ENCODE assay signal across 8 mouse cellular contexts in genomic region chr16:26581048-26581912, GRCm38 (mm10). TPM values are rescaled to one million over a fixed set of nuclear protein-coding genes. Genes with fewer than 3 reads are reported as not detected.
DNase-seq lines count a peak whose midpoint lies in the region; ATAC-seq and TF ChIP-seq lines count a peak whose summit lies in the region.

Gene Il1rap (plus strand): TSS chr16:26581704.

- DNase-seq in brain, embryonic 14.5 days (ENCODE audit: low read depth), result peak; percentile 94
- peak; percentile 95 for DNase-seq in heart, embryonic 10.5 days (ENCODE audit: low spot score)
- peak; percentile 91 for DNase-seq in midbrain, postnatal 0 days (ENCODE audit: low spot score)
- peak; percentile 76 to 90 for DNase-seq in spleen, postnatal 10 days (ENCODE audit: low spot score in 2 of 2)

- no peaks in the 10 kb centered on the region for H3K79me2 ChIP-seq in C2C12 (ENCODE audit: control insufficient read depth, insufficient read depth)

- peak within 1 kb of the TSS; percentile 82 for H3K27ac ChIP-seq in heart, embryonic 10.5 days
- H3K27ac ChIP-seq in kidney, embryonic 15.5 days, result peak within 1 kb of the TSS; percentile 73
- peak within 1 kb of the TSS; percentile 69 for H3K27ac ChIP-seq in limb, embryonic 15.5 days
- peak within 1 kb of the TSS; percentile 26; the same call in 1 of the 2 replicates for H3K27ac ChIP-seq in midbrain, postnatal 0 days (ENCODE audit: low read depth, low read length)

- peak within 1 kb of the TSS; percentile 52 for H3K4me3 ChIP-seq in C2C12 (ENCODE audit: insufficient read depth, poor library complexity, severe bottlenecking)
- H3K4me3 ChIP-seq in heart, embryonic 10.5 days, result peak within 1 kb of the TSS; percentile 70
- H3K4me3 ChIP-seq in kidney, embryonic 15.5 days (replicated peaks), result peak within 1 kb of the TSS; percentile 66
- peak within 1 kb of the TSS; percentile 70 for H3K4me3 ChIP-seq in limb, embryonic 15.5 days
- H3K4me3 ChIP-seq in midbrain, postnatal 0 days (ENCODE audit: low read depth, low read length), result peak within 1 kb of the TSS; percentile 66

- H3K36me3 ChIP-seq in C2C12 (ENCODE audit: control insufficient read depth, insufficient read depth), result no peaks in the 10 kb centered on the region
- no peaks in the 10 kb centered on the region for H3K36me3 ChIP-seq in heart, embryonic 10.5 days
- H3K36me3 ChIP-seq in kidney, embryonic 15.5 days, result no peaks in the 10 kb centered on the region
- H3K36me3 ChIP-seq in limb, embryonic 15.5 days, result no peaks in the 10 kb centered on the region
- H3K36me3 ChIP-seq in midbrain, postnatal 0 days (ENCODE audit: insufficient read depth, low read length), result no peaks in the 10 kb centered on the region

- no peaks in the 10 kb centered on the region for H3K4me1 ChIP-seq in heart, embryonic 10.5 days
- peaks cover 6% of the 10 kb centered on the region for H3K4me1 ChIP-seq in kidney, embryonic 15.5 days
- H3K4me1 ChIP-seq in limb, embryonic 15.5 days, result 0 out of 2 replicates have a peak, but pooled peaks cover 5% of the 10 kb centered on the region
- H3K4me1 ChIP-seq in midbrain, postnatal 0 days (ENCODE audit: insufficient read depth, low read length), result no peaks in the 10 kb centered on the region

- 3% methylated on average over 51 of the region's 51 CpGs for WGBS in heart, embryonic 10.5 days
- WGBS in kidney, embryonic 15.5 days, result 3% methylated on average over 51 of the region's 51 CpGs
- 3% methylated on average over 51 of the region's 51 CpGs for WGBS in limb, embryonic 15.5 days
- 3% methylated on average over 50 of the region's 51 CpGs for whole genome bisulfite sequencing in midbrain, postnatal 0 days

- peak within 1 kb of the TSS; percentile 54 for H3K9ac ChIP-seq in kidney, embryonic 15.5 days
- peak within 1 kb of the TSS; percentile 42 for H3K9ac ChIP-seq in limb, embryonic 15.5 days
- peak within 1 kb of the TSS; percentile 62 for H3K9ac ChIP-seq in midbrain, postnatal 0 days (replicated peaks; ENCODE audit: low read length, poor library complexity, severe bottlenecking)

- H3K79me3 ChIP-seq in C2C12 (ENCODE audit: low read depth), result no peaks in the 10 kb centered on the region

- TF ChIP-seq CTCF in C2C12 (IDR thresholded peaks at IDR 0.05; ENCODE audit: control insufficient read depth, insufficient read depth, insufficient read length), result no peak
- no peak for TF ChIP-seq CTCF in brain, embryonic 14.5 days (IDR thresholded peaks at IDR 0.05; ENCODE audit: borderline replicate concordance, extremely low read depth, insufficient read depth, insufficient read length)
- TF ChIP-seq CTCF in midbrain, postnatal 0 days (IDR thresholded peaks at IDR 0.05), result peak; percentile 2; the same call in 1 of the 2 replicates

- H3K4me2 ChIP-seq in kidney, embryonic 15.5 days, result peak within 1 kb of the TSS; percentile 87
- H3K4me2 ChIP-seq in limb, embryonic 15.5 days, result peak within 1 kb of the TSS; percentile 85
- H3K4me2 ChIP-seq in midbrain, postnatal 0 days (ENCODE audit: low read depth, low read length, poor library complexity, severe bottlenecking), result peak within 1 kb of the TSS; percentile 87

- peak within 1 kb of the TSS; percentile 76 for H3ac ChIP-seq in C2C12 (ENCODE audit: control insufficient read depth, insufficient read length, low read depth)

- ATAC-seq in erythroblast, adult 5-6 weeks (replicated peaks; ENCODE audit: low FRiP score, poor library complexity, severe bottlenecking), result peak; percentile 97
- ATAC-seq in kidney, embryonic 15.5 days (replicated peaks; ENCODE audit: low FRiP score), result peak; percentile 98
- ATAC-seq in limb, embryonic 15.5 days (ENCODE audit: insufficient number of reproducible peaks, low FRiP score, low TSS enrichment, low read depth), result peak; percentile 95
- peak; percentile 95 for ATAC-seq in midbrain, postnatal 0 days (ENCODE audit: low FRiP score)

- H3K9me3 ChIP-seq in heart, embryonic 10.5 days, result no peaks in the 10 kb centered on the region
- no peaks in the 10 kb centered on the region for H3K9me3 ChIP-seq in kidney, embryonic 15.5 days (replicated peaks)
- no peaks in the 10 kb centered on the region for H3K9me3 ChIP-seq in limb, embryonic 15.5 days
- H3K9me3 ChIP-seq in midbrain, postnatal 0 days (ENCODE audit: low read length), result no peaks in the 10 kb centered on the region

- no peaks in the 10 kb centered on the region for H3K27me3 ChIP-seq in C2C12 (ENCODE audit: control insufficient read depth, insufficient read depth, insufficient read length)
- peaks cover 7% of the 10 kb centered on the region; the same call in 1 of the 2 replicates for H3K27me3 ChIP-seq in heart, embryonic 10.5 days (ENCODE audit: insufficient read depth, poor library complexity, severe bottlenecking)
- peaks cover 10% of the 10 kb centered on the region for H3K27me3 ChIP-seq in kidney, embryonic 15.5 days
- H3K27me3 ChIP-seq in limb, embryonic 15.5 days, result peaks cover 6% of the 10 kb centered on the region; the same call in 1 of the 2 replicates
- no peaks in the 10 kb centered on the region for H3K27me3 ChIP-seq in midbrain, postnatal 0 days (ENCODE audit: insufficient read depth, low read length)

- TF ChIP-seq POLR2A in brain, embryonic 14.5 days (IDR thresholded peaks at IDR 0.05; ENCODE audit: borderline replicate concordance, extremely low read depth, insufficient read depth, insufficient read length, poor library complexity, severe bottlenecking), result peak; percentile 22; the same call in 1 of the 2 replicates

TF ChIP-seq in C2C12, 6 proteins besides CTCF, POLR2A, EP300 and RAD21:
- TF ChIP-seq CEBPB (IDR thresholded peaks at IDR 0.05; ENCODE audit: low read depth), result no peak
- TF ChIP-seq MAX (IDR thresholded peaks at IDR 0.05), result peak; percentile 82

RNA-seq across cellular contexts. Expression of gene Il1rap, which starts in this region (rescaled TPM):
- polyA plus RNA-seq in C2C12 (2012; fragmentation: generic; extraction: Trizol), result 1.5 TPM
- 4.0 and 6.7 TPM in 2 replicates for polyA plus RNA-seq in brain, embryonic 14.5 days (2012; rRNA removed)
- total RNA-seq in erythroblast, adult 5-6 weeks (2015; ENCODE audit: low replicate concordance), result 4.4 and 10.2 TPM in 2 replicates
- 3.1 and 4.6 TPM in 2 replicates for total RNA-seq in erythroblast, adult 5-6 weeks (2017; ENCODE audit: low replicate concordance)
- polyA plus RNA-seq in heart, embryonic 10.5 days (2016; fragmentation: Nextera tagmentation; extraction: Ambion mirVana), result 5.2 and 7.4 TPM in 2 replicates
- 11.1 and 11.2 TPM in 2 replicates for polyA plus RNA-seq in kidney, embryonic 15.5 days (2015; fragmentation: Nextera tagmentation; extraction: Ambion mirVana)
- 9.9 and 10.1 TPM in 2 replicates for polyA plus RNA-seq in limb, embryonic 15.5 days (2015; fragmentation: Nextera tagmentation; extraction: Ambion mirVana)
- 10.5 and 13.9 TPM in 2 replicates for total RNA-seq in midbrain, postnatal 0 days (2014; rRNA removed)
- polyA plus RNA-seq in midbrain, postnatal 0 days (2015; fragmentation: Nextera tagmentation; extraction: Ambion mirVana), result 7.9 and 8.2 TPM in 2 replicates

Comparison
In these comparisons a context has a peak if more than half of its experiments do, and no peak if none do; other contexts are left out.
1. Peak in every context shown above with its lines: DNase-seq, ATAC-seq, H3K4me3 ChIP-seq and H3K27ac ChIP-seq.
2. H3K27ac ChIP-seq: peak in every context shown above with its lines; median percentile 82 in heart, embryonic 10.5 days; 73 in kidney, embryonic 15.5 days; 69 in limb, embryonic 15.5 days; 26 in midbrain, postnatal 0 days.